Mouse (Mus musculus): Measurements from ENCODE around the gene Pet117. TPM values are rescaled to one million over a fixed set of nuclear protein-coding genes. Genes with fewer than 3 reads are reported as not detected.

The Pet117 gene
- total and polyA plus RNA-seq, 3 experiments, result 14.5 TPM; not detected in 2

DNA sequence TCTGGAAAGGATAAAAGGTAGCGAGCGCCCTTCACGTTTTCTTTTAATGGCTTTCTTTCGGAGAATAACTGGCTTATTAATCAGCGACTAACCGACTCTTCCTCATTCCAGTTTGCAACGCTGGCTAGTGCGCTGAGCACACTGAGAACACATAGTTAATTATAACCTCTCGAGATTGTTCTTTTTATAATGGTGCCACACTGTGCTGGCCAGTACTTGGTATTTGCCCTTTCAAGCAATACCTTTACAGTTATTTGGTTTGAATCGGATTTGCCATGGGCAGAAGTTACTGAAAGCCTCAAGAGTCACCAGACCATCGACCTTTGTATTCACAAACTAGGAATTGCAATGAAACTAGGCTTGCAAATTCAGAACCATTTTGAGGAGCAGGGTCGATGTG is 715 bp downstream of the Pet117 start:
- peak; percentile 33 for DNase-seq (ENCODE audit: extremely low read depth)
- Histone ChIP-seq H3K79me2 (replicated peaks; ENCODE audit: control insufficient read depth, extremely low read depth, insufficient read depth, poor library complexity, severe bottlenecking) (peaks cover 24% of the 10 kb centered on the region), H3K36me3 (replicated peaks in 1 of 2; ENCODE audit: control insufficient read depth in 1 of 2, insufficient read depth in 1 of 2, low read length in 1 of 2) (peaks cover 11 to 22% of the 10 kb centered on the region in 2 experiments), H3K4me1 (ENCODE audit: control insufficient read depth in 1 of 2, insufficient read depth in 2 of 2) (peaks cover 6 to 26% of the 10 kb centered on the region in 2 experiments; a peak in 3 of 4 replicates), H3K9ac (ENCODE audit: insufficient read depth, low read depth) (peak overlapping the region; percentile 81), H3K27ac (ENCODE audit: insufficient read depth, low read depth) (no peak overlapping the region), H3K4me3 (replicated peaks in 1 of 3; ENCODE audit: low read depth in 2 of 3, low read length in 2 of 3, poor library complexity in 1 of 3) (peak overlapping the region; percentile 75 to 92 (median 80)), H3K9me3 (replicated peaks; ENCODE audit: low read length) (no peaks in the 10 kb centered on the region), H3K4me2 (ENCODE audit: insufficient read depth, low read depth, poor library complexity, severe bottlenecking) (peak overlapping the region; percentile 98), H3K27me3 (replicated peaks) (no peaks in the 10 kb centered on the region)
- in situ Hi-C loops (cut with MboI; ENCODE audit: low pct_ligation_motif_present, low pct_unique_long_range_greater_than_20kb, low sequenced_read_pairs) (no loop called here), dilution Hi-C loops (cut with MboI; ENCODE audit: extremely low pct_ligation_motif_present, extremely low pct_unique_long_range_greater_than_20kb, low sequenced_read_pairs) (no loop called here)
- TF ChIP-seq SIN3A (IDR thresholded peaks at IDR 0.05; ENCODE audit: low read length) (0 out of 2 replicates have a peak, but pooled peaks have one; percentile 1), ZMIZ1 (IDR thresholded peaks at IDR 0.05; ENCODE audit: low read depth, low read length) (no peak), MYC (IDR thresholded peaks at IDR 0.05; ENCODE audit: low read depth, low read length) (peak; percentile 9; the same call in 1 of the 2 replicates), ZC3H11A (IDR thresholded peaks at IDR 0.05; ENCODE audit: low read depth, low read length) (no peak)

GRCm38 (mm10) chr2:144371566-144371965 is 2.8 kb downstream of the Pet117 start:
- Histone ChIP-seq H3K79me2 (replicated peaks; ENCODE audit: control insufficient read depth, extremely low read depth, insufficient read depth, poor library complexity, severe bottlenecking) (peaks cover 24% of the 10 kb centered on the region), H3K27me3 (replicated peaks) (no peaks in the 10 kb centered on the region), H3K4me3 (replicated peaks in 1 of 3; ENCODE audit: low read depth in 2 of 3, low read length in 2 of 3, poor library complexity in 1 of 3) (no peak overlapping the region), H3K36me3 (replicated peaks in 1 of 2; ENCODE audit: control insufficient read depth in 1 of 2, insufficient read depth in 1 of 2, low read length in 1 of 2) (peaks cover 22 to 42% of the 10 kb centered on the region in 2 experiments), H3K4me2 (ENCODE audit: insufficient read depth, low read depth, poor library complexity, severe bottlenecking) (no peak overlapping the region), H3K9me3 (replicated peaks; ENCODE audit: low read length) (no peaks in the 10 kb centered on the region), H3K9ac (ENCODE audit: insufficient read depth, low read depth) (no peak overlapping the region), H3K4me1 (ENCODE audit: control insufficient read depth in 1 of 2, insufficient read depth in 2 of 2) (peaks cover 6 to 26% of the 10 kb centered on the region in 2 experiments; a peak in 3 of 4 replicates), H3K27ac (ENCODE audit: insufficient read depth, low read depth) (no peak overlapping the region)
- peak; percentile 28 for DNase-seq (ENCODE audit: extremely low read depth)
- in situ Hi-C loops (cut with MboI; ENCODE audit: low pct_ligation_motif_present, low pct_unique_long_range_greater_than_20kb, low sequenced_read_pairs), result no loop called here
- dilution Hi-C loops (cut with MboI; ENCODE audit: extremely low pct_ligation_motif_present, extremely low pct_unique_long_range_greater_than_20kb, low sequenced_read_pairs), result no loop called here
- TF ChIP-seq MXI1 (IDR thresholded peaks at IDR 0.05; ENCODE audit: low read depth, low read length), result no peak; the same call in 1 of the 2 replicates
- TF ChIP-seq TBP (conservative IDR thresholded peaks at IDR 0.05; ENCODE audit: low read depth, low read length), result no peak
- 0 out of 2 replicates have a peak, but pooled peaks have one; percentile 26 for TF ChIP-seq TCF12 (IDR thresholded peaks at IDR 0.05; ENCODE audit: low read depth, low read length)
- TF ChIP-seq RCOR1 (conservative IDR thresholded peaks at IDR 0.05; ENCODE audit: low read depth, low read length), result 0 out of 2 replicates have a peak, but pooled peaks have one; percentile 21
- no peak for TF ChIP-seq MYC (IDR thresholded peaks at IDR 0.05; ENCODE audit: low read depth, low read length)
- TF ChIP-seq JUN (IDR thresholded peaks at IDR 0.05; ENCODE audit: insufficient read depth, low read depth, low read length), result no peak
- peak; percentile 39; the same call in 1 of the 2 replicates for TF ChIP-seq EP300 (IDR thresholded peaks at IDR 0.05; ENCODE audit: low read length)
- no peak for TF ChIP-seq MAX (IDR thresholded peaks at IDR 0.05; ENCODE audit: low read length)
- TF ChIP-seq NELFE (IDR thresholded peaks at IDR 0.05; ENCODE audit: low read depth, low read length), result no peak
- peak; percentile 86 for TF ChIP-seq BHLHE40 (IDR thresholded peaks at IDR 0.05; ENCODE audit: low read depth, low read length)
- no peak for TF ChIP-seq CHD1 (IDR thresholded peaks at IDR 0.05; ENCODE audit: low read depth, low read length)
- no peak for TF ChIP-seq ZNF384 (IDR thresholded peaks at IDR 0.05; ENCODE audit: low read depth, low read length)
- TF ChIP-seq USF1 (IDR thresholded peaks at IDR 0.05; ENCODE audit: low read depth, low read length), result no peak
- no peak for TF ChIP-seq CTCF (conservative IDR thresholded peaks at IDR 0.05 in 1 of 2, IDR thresholded peaks at IDR 0.05 in 1 of 2; ENCODE audit: low read depth in 2 of 2, low read length in 2 of 2)
- TF ChIP-seq USF2 (conservative IDR thresholded peaks at IDR 0.05; ENCODE audit: low read depth, low read length), result no peak
- 0 out of 2 replicates have a peak, but pooled peaks have one; percentile 12 for TF ChIP-seq JUND (conservative IDR thresholded peaks at IDR 0.05; ENCODE audit: low read depth, low read length)
- no peak for TF ChIP-seq KAT2A (IDR thresholded peaks at IDR 0.05; ENCODE audit: insufficient replicate concordance, low read length)
- no peak for TF ChIP-seq MAZ (IDR thresholded peaks at IDR 0.05; ENCODE audit: low read depth, low read length)
- TF ChIP-seq HCFC1 (IDR thresholded peaks at IDR 0.05; ENCODE audit: low read depth, low read length), result no peak
- TF ChIP-seq MEF2A (IDR thresholded peaks at IDR 0.05; ENCODE audit: borderline replicate concordance, low read depth, low read length), result no peak
- no peak for TF ChIP-seq POLR2AphosphoS2 (IDR thresholded peaks at IDR 0.05; ENCODE audit: low read depth, low read length)
- no peak for TF ChIP-seq ZMIZ1 (IDR thresholded peaks at IDR 0.05; ENCODE audit: low read depth, low read length)
- TF ChIP-seq IRF4 (IDR thresholded peaks at IDR 0.05; ENCODE audit: low read depth, low read length), result peak; percentile 53; the same call in 1 of the 2 replicates
- TF ChIP-seq E2F4 (IDR thresholded peaks at IDR 0.05; ENCODE audit: insufficient replicate concordance, low read depth, low read length), result no peak
- no peak for TF ChIP-seq NRF1 (IDR thresholded peaks at IDR 0.05; ENCODE audit: low read depth, low read length)
- TF ChIP-seq ZC3H11A (IDR thresholded peaks at IDR 0.05; ENCODE audit: low read depth, low read length), result no peak
- no peak for TF ChIP-seq ELF1 (IDR thresholded peaks at IDR 0.05; ENCODE audit: low read depth, low read length)
- no peak for TF ChIP-seq RAD21 (IDR thresholded peaks at IDR 0.05; ENCODE audit: low read depth, low read length)
- 0 out of 2 replicates have a peak, but pooled peaks have one; percentile 33 for TF ChIP-seq MAFK (IDR thresholded peaks at IDR 0.05; ENCODE audit: insufficient replicate concordance, low read length)
- TF ChIP-seq POLR2A (IDR thresholded peaks at IDR 0.05; ENCODE audit: low read depth, low read length), result no peak
- TF ChIP-seq GABPA (IDR thresholded peaks at IDR 0.05; ENCODE audit: insufficient replicate concordance, low read depth, low read length), result no peak
